Mouse (Mus musculus) right cerebral cortex, postnatal 10 days (tissue): ENCODE data around the gene Rrnad1.
"Not testable (repeated sequence)": the region's sequence is repeated elsewhere in the genome, so short reads cannot be mapped to it uniquely, and the experiment has no call there.

Experiments
- DNase-seq, 2 experiments: peaks; one replicate each; pipeline ENCODE4 v3.0.0; 2021; ENCODE audit warnings: low spot score in 2 of 2

Gene Rrnad1

GRCm38 (mm10) chr3:87918551-87918950 is 12.0 kb downstream of the Rrnad1 start:
- DNase-seq: no peak

DNA sequence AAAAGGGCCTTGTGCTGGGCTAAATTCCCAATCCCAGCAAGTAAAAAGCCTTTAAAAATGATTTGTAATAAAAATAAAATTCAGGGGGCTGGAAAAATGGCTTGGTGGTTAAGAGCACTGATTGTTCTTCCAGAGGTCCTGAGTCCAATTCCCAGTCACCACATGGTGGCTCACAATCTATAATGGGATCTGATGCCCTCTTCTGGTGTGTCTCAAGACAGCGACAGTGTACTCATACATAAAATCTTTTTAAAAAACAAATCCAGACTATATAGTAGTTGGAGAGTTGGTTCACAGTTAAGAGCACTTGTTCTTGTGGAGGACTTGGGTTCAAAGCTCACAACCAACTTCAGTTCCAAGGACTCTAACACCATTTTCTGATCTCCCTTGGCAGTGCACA is 13.5 kb downstream of the Rrnad1 start:
- no peak for DNase-seq

- peak in 1 of 2 experiments; percentile 14 for DNase-seq
Measured at GRCm38 (mm10) chr3:87913891-87914290, 16.6 kb downstream of the Rrnad1 start.

GRCm38 (mm10) chr3:87913491-87913890 is 17.0 kb downstream of the Rrnad1 start:
- peak in 1 of 2 experiments; percentile 23 for DNase-seq

DNA sequence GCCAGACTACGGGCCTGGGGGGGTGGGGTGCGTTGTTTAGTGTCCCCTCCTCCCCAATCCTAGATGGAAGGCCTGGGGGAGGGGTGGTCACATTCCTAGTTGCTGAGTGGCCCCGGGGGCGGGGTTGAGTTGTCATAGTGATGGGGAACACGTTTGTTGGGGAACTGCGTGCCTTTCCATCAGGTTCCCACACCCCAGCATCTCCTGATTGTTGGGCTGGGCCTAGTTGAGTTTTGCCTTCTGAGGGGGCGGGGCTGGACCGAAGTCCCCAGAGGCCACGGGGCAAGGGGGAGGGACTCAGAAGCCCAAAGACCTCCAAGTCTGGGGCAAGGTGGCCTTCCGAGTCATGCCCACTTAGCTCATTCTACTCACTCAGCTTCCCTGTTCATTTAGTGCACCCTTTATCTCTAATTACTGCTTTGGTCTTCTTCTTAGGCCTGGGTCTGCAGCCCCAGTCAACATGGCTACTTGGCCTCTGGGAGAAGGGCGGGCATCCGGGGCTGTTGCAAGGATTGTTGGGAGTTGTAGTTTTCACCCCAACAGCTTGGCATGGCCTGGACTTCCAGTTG is 19.9 kb downstream of the Rrnad1 start:
- DNase-seq: peak; percentile 71 to 74

DNA sequence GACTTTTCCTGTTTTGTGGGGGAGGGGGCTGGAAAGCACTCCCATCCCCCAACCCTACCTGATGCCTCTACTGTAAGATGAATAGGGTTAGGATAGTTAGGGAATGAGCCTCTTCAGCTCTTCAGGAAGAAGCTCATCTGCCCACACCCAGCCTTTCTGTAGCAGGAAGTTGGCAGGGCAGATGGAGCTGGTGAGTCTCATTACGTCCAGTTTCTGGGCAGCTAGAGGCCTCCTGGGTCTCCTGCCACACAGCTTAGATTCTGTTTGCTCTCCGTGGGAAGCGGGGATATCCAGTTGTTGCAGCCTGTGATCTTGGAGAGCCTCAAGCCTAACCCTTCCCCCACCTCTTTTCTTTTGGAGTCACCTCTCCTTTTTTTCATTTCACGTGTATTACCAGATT is 20.6 kb downstream of the Rrnad1 start:
- peak in 1 of 2 experiments; percentile 28 for DNase-seq

GRCm38 (mm10) chr3:87909381-87909780 is 21.1 kb downstream of the Rrnad1 start:
- DNase-seq: peak in 1 of 2 experiments; percentile 20

DNA sequence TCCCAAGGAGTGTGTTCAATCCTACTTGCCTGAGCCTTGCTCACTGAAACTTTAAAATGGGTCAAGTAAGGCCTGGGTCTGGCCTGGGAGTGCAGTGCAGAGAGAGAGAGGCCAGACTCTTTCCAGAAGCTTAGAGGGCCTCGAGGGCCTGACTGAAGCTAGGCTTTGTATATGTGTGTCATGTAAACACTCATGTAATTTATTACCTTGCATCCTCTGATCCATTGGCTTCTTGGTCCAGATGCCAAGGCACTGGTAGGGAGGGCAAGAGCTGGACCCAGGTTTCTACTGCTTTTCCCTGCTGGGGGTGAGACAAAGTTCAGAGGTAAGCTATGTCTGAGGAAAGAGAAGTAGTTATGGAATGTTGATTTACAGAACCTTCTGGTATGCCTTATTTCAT is 22.6 kb downstream of the Rrnad1 start:
- peak in 1 of 2 experiments; percentile 23 for DNase-seq

DNA sequence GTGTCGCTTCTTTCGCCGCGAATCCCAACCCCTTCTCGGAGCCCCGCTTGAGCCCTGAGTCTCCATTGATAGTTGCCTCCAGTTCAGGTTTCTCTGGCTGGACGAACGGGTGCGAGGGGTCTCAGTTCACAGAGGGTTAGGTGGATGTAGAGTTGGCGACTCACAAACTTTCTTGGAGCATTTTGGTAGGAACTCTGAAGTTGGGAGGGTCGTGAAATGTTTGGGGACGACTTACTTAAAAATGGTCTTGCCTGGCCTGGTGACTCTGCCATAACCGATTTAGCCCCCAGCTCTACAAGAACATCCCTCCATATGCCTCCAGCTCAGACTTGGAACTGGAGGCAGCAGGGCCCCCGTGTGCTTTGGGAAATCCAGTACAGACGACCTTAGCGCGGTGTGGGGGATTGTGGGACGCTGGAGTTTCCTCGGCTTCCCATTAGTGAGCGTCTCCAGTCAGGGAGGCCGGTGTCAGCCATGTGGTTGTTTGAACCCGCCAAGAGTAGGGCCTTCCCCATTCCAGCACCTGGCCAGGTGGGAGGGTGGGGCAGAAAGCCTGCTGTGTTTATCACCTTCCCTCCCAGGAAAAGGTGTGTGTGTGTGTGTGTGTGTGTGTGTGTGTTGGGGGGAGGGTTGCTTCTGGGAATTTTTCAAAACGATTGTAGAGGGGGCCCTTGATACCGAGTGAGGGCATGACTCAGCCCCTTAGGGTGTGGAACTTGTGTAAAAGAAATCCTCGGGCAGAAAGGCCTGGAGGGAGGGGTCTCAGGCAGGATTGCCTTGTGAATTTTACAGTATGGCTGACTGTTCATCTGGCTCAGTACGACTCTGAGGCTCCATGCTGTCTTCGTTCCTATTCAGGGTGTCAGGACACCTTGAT is 23.3 kb downstream of the Rrnad1 start:
- DNase-seq: peak; percentile 63

- DNase-seq: peak; percentile 55 to 60
Measured at GRCm38 (mm10) chr3:87906601-87906980, 23.9 kb downstream of the Rrnad1 start.

DNA sequence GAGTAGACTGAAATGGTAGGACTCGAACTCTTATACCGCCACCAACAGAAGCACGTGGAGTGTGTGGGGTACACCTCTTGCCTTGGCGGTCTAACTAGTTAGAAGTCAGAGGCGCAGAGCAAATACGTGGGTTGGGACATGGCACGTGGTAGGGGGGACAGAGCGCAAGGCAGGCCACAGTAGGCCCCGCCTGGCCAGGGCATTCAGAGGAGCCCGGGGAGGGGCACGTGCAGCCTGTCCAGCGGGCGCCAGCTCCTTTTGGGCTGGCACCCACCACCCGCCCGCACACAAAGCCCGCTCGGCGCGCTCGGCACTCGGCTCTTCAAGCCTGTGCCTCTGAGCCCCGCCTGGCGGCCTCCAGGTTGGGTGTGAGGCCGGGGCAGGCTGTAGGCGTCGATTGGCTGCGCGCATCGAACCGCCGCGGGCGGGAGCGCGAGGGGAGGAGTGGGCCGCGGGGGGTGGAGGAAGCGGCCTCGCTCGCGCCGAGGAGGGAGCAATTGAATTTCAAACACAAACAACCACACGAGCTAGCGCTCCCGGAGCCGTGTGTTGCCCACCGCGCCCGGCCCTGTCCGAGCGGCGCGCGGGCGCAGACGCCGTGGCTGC is 24.5 kb downstream of the Rrnad1 start, which contains the start of gene Hdgf:
Gene Hdgf (plus strand): TSS at position 442 of the 606 bp plus-strand sequence.
- DNase-seq: peak; percentile 97

- DNase-seq: no peak
Measured at GRCm38 (mm10) chr3:87903821-87904220, 26.7 kb downstream of the Rrnad1 start.

GRCm38 (mm10) chr3:87901959-87902358 is 28.6 kb downstream of the Rrnad1 start:
- not testable (repeated sequence) for DNase-seq

GRCm38 (mm10) chr3:87901036-87901624 is 29.4 kb downstream of the Rrnad1 start:
- no peak for DNase-seq

DNA sequence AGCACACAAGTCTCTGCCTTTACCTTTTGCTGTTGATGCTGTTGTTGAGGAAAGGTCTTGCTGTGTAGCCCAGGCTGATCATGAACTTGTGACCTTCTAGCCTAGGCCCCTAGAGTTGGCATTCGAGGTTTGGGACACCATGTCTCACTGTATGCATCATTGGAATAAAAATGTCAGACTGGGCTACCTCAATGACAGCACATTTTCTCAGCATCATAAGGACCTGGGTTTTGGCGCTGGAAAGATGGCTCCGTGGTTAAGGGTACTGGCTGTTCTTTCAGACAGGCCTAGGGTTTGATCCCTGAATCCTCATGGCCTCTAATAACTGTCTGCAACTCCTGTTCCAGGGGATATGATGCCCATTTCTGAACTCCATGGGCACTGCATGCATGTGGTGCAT is 30.7 kb downstream of the Rrnad1 start:
- DNase-seq: no peak

GRCm38 (mm10) chr3:87899266-87899665 is 31.3 kb downstream of the Rrnad1 start:
- no peak for DNase-seq

DNA sequence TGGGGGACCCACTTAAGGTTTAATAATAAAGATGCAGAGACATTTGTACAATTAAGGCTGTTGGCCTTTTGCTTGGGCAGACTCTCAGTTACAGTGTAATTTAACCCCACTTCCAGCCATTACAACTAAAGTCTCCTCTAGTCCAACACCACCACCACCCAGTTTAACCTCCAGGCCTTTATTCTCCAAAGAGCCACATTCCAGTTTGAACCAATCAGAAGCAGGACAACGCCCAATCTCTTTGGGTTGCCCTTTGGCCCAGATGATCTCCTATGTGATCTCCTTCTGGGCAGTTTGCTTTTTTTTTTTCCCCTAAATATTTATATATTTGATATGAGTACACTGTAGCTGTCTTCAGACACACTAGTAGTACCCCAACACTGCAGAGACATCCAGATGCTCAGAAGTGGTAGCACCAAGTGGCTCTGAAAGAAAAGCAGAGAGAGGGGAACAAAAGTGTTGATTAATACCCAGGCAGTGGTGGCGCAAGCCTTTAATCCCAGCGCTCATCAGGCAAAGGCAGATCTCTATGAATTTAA is 37.1 kb downstream of the Rrnad1 start:
- no peak for DNase-seq

GRCm38 (mm10) chr3:87891481-87891880 is 39.0 kb downstream of the Rrnad1 start:
- DNase-seq: no peak

GRCm38 (mm10) chr3:87887400-87887799 is 43.1 kb downstream of the Rrnad1 start:
- not testable (repeated sequence) for DNase-seq

GRCm38 (mm10) chr3:87886416-87886815 is 44.1 kb downstream of the Rrnad1 start:
- DNase-seq: no peak

DNA sequence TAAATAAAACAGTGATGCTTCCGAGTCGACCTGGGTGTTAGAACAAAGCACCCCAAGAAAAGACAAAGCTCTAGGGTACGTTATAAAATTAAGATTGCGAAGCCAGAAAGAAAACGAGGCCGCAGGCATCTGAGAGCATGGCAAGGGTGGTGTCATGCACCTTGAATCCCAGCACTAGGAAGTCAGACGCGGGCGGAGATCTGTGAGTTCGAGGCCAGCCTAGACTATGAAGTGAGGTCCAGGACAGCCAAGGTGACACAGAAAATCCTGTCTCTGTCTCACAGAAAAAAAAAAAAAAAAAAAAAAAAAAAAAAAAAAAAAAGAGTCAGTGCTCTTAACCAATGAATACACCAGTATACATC is 44.5 kb downstream of the Rrnad1 start:
- DNase-seq: peak in 1 of 2 experiments; percentile 65
